In the genomic region with DNA sequence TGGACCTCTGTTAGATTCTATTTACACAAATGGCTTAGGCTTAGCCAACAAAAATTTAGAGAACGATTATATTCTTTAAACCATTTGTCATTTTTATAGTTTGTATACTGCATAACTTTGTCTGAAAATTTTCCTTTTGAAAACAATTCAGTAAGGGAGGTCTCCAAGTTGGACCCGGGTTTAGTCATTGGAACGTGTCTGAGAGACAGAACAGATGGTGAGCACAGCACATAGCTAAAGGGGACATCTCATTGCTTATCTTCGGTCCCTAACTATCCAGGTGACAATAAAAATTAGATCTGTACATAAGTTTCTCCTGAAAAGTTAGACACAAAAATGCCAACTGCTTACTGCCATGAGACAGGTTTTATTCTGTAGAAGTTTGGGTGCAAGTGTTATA, we compare ENCODE assay signal across 24 mouse cellular contexts.
DNase-seq lines count a peak whose midpoint lies in the region; ATAC-seq and TF ChIP-seq lines count a peak whose summit lies in the region.
"Had no signal": no experiment of that assay in that cellular context is flagged by ENCODE, and none has a peak within 500 bp of the region (broad histone marks: within the 10 kb centered on the region; RNA-seq: fewer than 3 reads in every experiment).

No protein-coding gene starts in this region.

- TF ChIP-seq CTCF in kidney, postnatal 0 days (IDR thresholded peaks at IDR 0.05; ENCODE audit: low read depth), result no peak

- DNase-seq in kidney, postnatal 0 days (ENCODE audit: low spot score), result peak; percentile 46
- no peak for DNase-seq in lung, postnatal 4 days
- DNase-seq in lung, postnatal 25 days (ENCODE audit: low spot score), result peak; percentile 3
- DNase-seq in lung, adult 18-20 months, result no peak
- DNase-seq: adrenal gland, adult 8-10 months; adrenal gland, postnatal 14 days; adrenal gland, postnatal 36 days; B cell, adult 2 months; cerebellum, adult 11-12 months; cerebellum, adult 2 months; cerebellum, adult 9-10 months; cerebellum, postnatal 10 days; cerebellum, postnatal 25 days had no signal

- no peaks in the 10 kb centered on the region for H3K36me3 ChIP-seq in kidney, postnatal 0 days (ENCODE audit: insufficient read depth, low read length)
- H3K36me3 ChIP-seq in kidney, embryonic 15.5 days, result no peaks in the 10 kb centered on the region
- no peaks in the 10 kb centered on the region for H3K36me3 ChIP-seq in lung, embryonic 16.5 days (ENCODE audit: control insufficient read depth, insufficient read depth, low read length)
- H3K36me3 ChIP-seq: embryonic facial prominence, embryonic 10.5 days; embryonic facial prominence, embryonic 12.5 days; forebrain, embryonic 15.5 days; G1E had no signal

- no peak overlapping the region for H3K9ac ChIP-seq in kidney, postnatal 0 days (ENCODE audit: low read depth, low read length)
- no peak overlapping the region for H3K9ac ChIP-seq in kidney, embryonic 15.5 days
- no peak overlapping the region for H3K9ac ChIP-seq in lung, embryonic 16.5 days (ENCODE audit: low read length)
- H3K9ac ChIP-seq: embryonic facial prominence, embryonic 12.5 days; forebrain, embryonic 13.5 days; forebrain, embryonic 15.5 days had no signal

- no peak overlapping the region for H3K27ac ChIP-seq in kidney, postnatal 0 days
- no peak overlapping the region for H3K27ac ChIP-seq in kidney, embryonic 15.5 days
- H3K27ac ChIP-seq in lung, embryonic 16.5 days (ENCODE audit: low read length), result no peak overlapping the region
- H3K27ac ChIP-seq: embryonic facial prominence, embryonic 10.5 days; embryonic facial prominence, embryonic 12.5 days; forebrain, embryonic 13.5 days; forebrain, embryonic 15.5 days had no signal

- H3K4me3 ChIP-seq in kidney, postnatal 0 days (replicated peaks; ENCODE audit: low read depth, low read length), result no peak overlapping the region
- H3K4me3 ChIP-seq in kidney, embryonic 15.5 days (replicated peaks), result no peak overlapping the region
- H3K4me3 ChIP-seq in lung, embryonic 16.5 days (ENCODE audit: low read length), result no peak overlapping the region
- H3K4me3 ChIP-seq: embryonic facial prominence, embryonic 10.5 days; embryonic facial prominence, embryonic 12.5 days; forebrain, embryonic 13.5 days; forebrain, embryonic 15.5 days had no signal

- H3K27me3 ChIP-seq in kidney, postnatal 0 days (ENCODE audit: insufficient read depth, low read length), result no peaks in the 10 kb centered on the region
- H3K27me3 ChIP-seq in kidney, embryonic 15.5 days, result no peaks in the 10 kb centered on the region
- H3K27me3 ChIP-seq in lung, embryonic 16.5 days (ENCODE audit: control insufficient read depth, insufficient read depth, low read depth, low read length), result no peaks in the 10 kb centered on the region
- H3K27me3 ChIP-seq: CH12.LX; embryonic facial prominence, embryonic 12.5 days; forebrain, embryonic 13.5 days; forebrain, embryonic 15.5 days had no signal

- no peak for ATAC-seq in kidney, postnatal 0 days (replicated peaks; ENCODE audit: low FRiP score, low read depth)
- ATAC-seq in kidney, embryonic 15.5 days (replicated peaks; ENCODE audit: low FRiP score), result no peak
- 0 out of 2 replicates have a peak, but pooled peaks have one; percentile 43 for ATAC-seq in lung, embryonic 16.5 days (ENCODE audit: low read depth)
- ATAC-seq: activated CD4-positive, CD25-positive, alpha-beta regulatory T cell, adult 4 months; CD4-positive, CD25-positive, alpha-beta regulatory T cell, adult 4 months; forebrain, embryonic 13.5 days; forebrain, embryonic 15.5 days; Patski had no signal

- H3K9me3 ChIP-seq in kidney, postnatal 0 days (replicated peaks; ENCODE audit: low read length), result no peaks in the 10 kb centered on the region
- H3K9me3 ChIP-seq in kidney, embryonic 15.5 days (replicated peaks), result no peaks in the 10 kb centered on the region
- no peaks in the 10 kb centered on the region for H3K9me3 ChIP-seq in lung, embryonic 16.5 days (ENCODE audit: control insufficient read depth, low read length)
- H3K9me3 ChIP-seq: embryonic facial prominence, embryonic 10.5 days; embryonic facial prominence, embryonic 12.5 days; forebrain, embryonic 13.5 days; forebrain, embryonic 15.5 days; G1E had no signal

- WGBS in kidney, postnatal 0 days, result 68% methylated on average over 4 of the region's 4 CpGs
- 65% methylated on average over 4 of the region's 4 CpGs for WGBS in kidney, embryonic 15.5 days
- 44% methylated on average over 4 of the region's 4 CpGs for WGBS in lung, embryonic 16.5 days

- no peaks in the 10 kb centered on the region for H3K4me1 ChIP-seq in kidney, postnatal 0 days (replicated peaks; ENCODE audit: insufficient read depth, low read length)
- H3K4me1 ChIP-seq in kidney, embryonic 15.5 days, result no peaks in the 10 kb centered on the region
- H3K4me1 ChIP-seq in lung, embryonic 16.5 days (replicated peaks; ENCODE audit: control insufficient read depth, insufficient read depth, low read length), result no peaks in the 10 kb centered on the region
- H3K4me1 ChIP-seq: embryonic facial prominence, embryonic 10.5 days; embryonic facial prominence, embryonic 12.5 days; forebrain, embryonic 13.5 days; forebrain, embryonic 15.5 days had no signal

- H3K4me2 ChIP-seq in kidney, postnatal 0 days (ENCODE audit: low read length), result no peak overlapping the region
- no peak overlapping the region for H3K4me2 ChIP-seq in kidney, embryonic 15.5 days
- H3K4me2 ChIP-seq in lung, embryonic 16.5 days (ENCODE audit: low read depth, low read length), result no peak overlapping the region
- H3K4me2 ChIP-seq: embryonic facial prominence, embryonic 12.5 days; forebrain, embryonic 13.5 days; forebrain, embryonic 15.5 days had no signal

Comparison
In these comparisons a context has a peak if more than half of its experiments do, and no peak if none do; other contexts are left out.
1. DNase-seq: peak in kidney, postnatal 0 days (single experiment) and lung, postnatal 25 days (single experiment); none in lung, postnatal 4 days (0 of 2) and lung, adult 18-20 months (0 of 2).